Mouse (Mus musculus): ENCODE measurements around the gene Hnf1b.

The Hnf1b gene

GRCm38 (mm10) chr11:83853221-83853792, 3.4 kb downstream of the Hnf1b start:
- DNase-seq (ENCODE audit: low spot score), result no peak

GRCm38 (mm10) chr11:83854091-83854490, 4.2 kb downstream of the Hnf1b start:
- DNase-seq (ENCODE audit: low spot score), result no peak

GRCm38 (mm10) chr11:83854707-83855106, 4.8 kb downstream of the Hnf1b start:
- DNase-seq (ENCODE audit: low spot score), result no peak

- no peak for DNase-seq (ENCODE audit: low spot score)
These were observed 7.4 kb downstream of the Hnf1b start for GRCm38 (mm10) chr11:83857256-83857655.

- DNase-seq (ENCODE audit: low spot score), result no peak
These were observed 15.4 kb downstream of the Hnf1b start for GRCm38 (mm10) chr11:83865286-83865685.

GRCm38 (mm10) chr11:83867571-83867970, 17.7 kb downstream of the Hnf1b start:
- DNase-seq (ENCODE audit: low spot score), result no peak

- DNase-seq (ENCODE audit: low spot score), result no peak
These were observed 19.3 kb downstream of the Hnf1b start for GRCm38 (mm10) chr11:83869147-83869546.

- DNase-seq (ENCODE audit: low spot score), result no peak
These were observed 19.8 kb downstream of the Hnf1b start for GRCm38 (mm10) chr11:83869686-83870085.

GRCm38 (mm10) chr11:83871780-83872554, 22.1 kb downstream of the Hnf1b start:
- no peak for DNase-seq (ENCODE audit: low spot score)

- no peak for DNase-seq (ENCODE audit: low spot score)
These were observed 23.6 kb downstream of the Hnf1b start for GRCm38 (mm10) chr11:83873509-83873908.

- DNase-seq (ENCODE audit: low spot score), result no peak
These were observed 26.8 kb downstream of the Hnf1b start for GRCm38 (mm10) chr11:83876630-83877029.

GRCm38 (mm10) chr11:83877765-83878164, 27.9 kb downstream of the Hnf1b start:
- DNase-seq (ENCODE audit: low spot score), result no peak

GRCm38 (mm10) chr11:83878417-83878952, 28.6 kb downstream of the Hnf1b start:
- no peak for DNase-seq (ENCODE audit: low spot score)

- no peak for DNase-seq (ENCODE audit: low spot score)
These were observed 29.3 kb downstream of the Hnf1b start for GRCm38 (mm10) chr11:83879130-83879529.

- DNase-seq (ENCODE audit: low spot score), result no peak
These were observed 31.6 kb downstream of the Hnf1b start for GRCm38 (mm10) chr11:83881438-83881837.

- no peak for DNase-seq (ENCODE audit: low spot score)
These were observed 32.7 kb downstream of the Hnf1b start for GRCm38 (mm10) chr11:83882552-83882951.

GRCm38 (mm10) chr11:83883074-83883473, 33.2 kb downstream of the Hnf1b start:
- no peak for DNase-seq (ENCODE audit: low spot score)

GRCm38 (mm10) chr11:83883812-83884211, 33.9 kb downstream of the Hnf1b start:
- no peak for DNase-seq (ENCODE audit: low spot score)

- DNase-seq (ENCODE audit: low spot score), result no peak
These were observed 35.3 kb downstream of the Hnf1b start for GRCm38 (mm10) chr11:83885175-83885574.

GRCm38 (mm10) chr11:83886746-83887145, 36.9 kb downstream of the Hnf1b start:
- no peak for DNase-seq (ENCODE audit: low spot score)

- DNase-seq (ENCODE audit: low spot score), result no peak
These were observed 41.5 kb downstream of the Hnf1b start for GRCm38 (mm10) chr11:83891366-83891765.

GRCm38 (mm10) chr11:83893325-83893724, 43.5 kb downstream of the Hnf1b start:
- no peak for DNase-seq (ENCODE audit: low spot score)

Data from layer of hippocampus, adult 9-10 months (tissue).